Mouse (Mus musculus) testis, adult 2 months (tissue): ENCODE results near the gene Wdr64.

Experiments used
- CTCF ChIP-seq: fragments of 200-500 bp; IDR thresholded peaks from 2 replicates; pipeline ENCODE4 v1.5.1; 2012; ENCODE audit warnings: low read depth, mild to moderate bottlenecking, inconsistent platforms, low read length, moderate library complexity; ENCODE audit not compliant: control insufficient read depth, insufficient read depth, insufficient replicate concordance
- POLR2A ChIP-seq: fragments of 200-500 bp; IDR thresholded peaks from 2 replicates; pipeline ENCODE4 v1.6.1; 2012; ENCODE audit warnings: low read depth, mild to moderate bottlenecking, inconsistent platforms, low read length, moderate library complexity; ENCODE audit not compliant: control insufficient read depth

DNA sequence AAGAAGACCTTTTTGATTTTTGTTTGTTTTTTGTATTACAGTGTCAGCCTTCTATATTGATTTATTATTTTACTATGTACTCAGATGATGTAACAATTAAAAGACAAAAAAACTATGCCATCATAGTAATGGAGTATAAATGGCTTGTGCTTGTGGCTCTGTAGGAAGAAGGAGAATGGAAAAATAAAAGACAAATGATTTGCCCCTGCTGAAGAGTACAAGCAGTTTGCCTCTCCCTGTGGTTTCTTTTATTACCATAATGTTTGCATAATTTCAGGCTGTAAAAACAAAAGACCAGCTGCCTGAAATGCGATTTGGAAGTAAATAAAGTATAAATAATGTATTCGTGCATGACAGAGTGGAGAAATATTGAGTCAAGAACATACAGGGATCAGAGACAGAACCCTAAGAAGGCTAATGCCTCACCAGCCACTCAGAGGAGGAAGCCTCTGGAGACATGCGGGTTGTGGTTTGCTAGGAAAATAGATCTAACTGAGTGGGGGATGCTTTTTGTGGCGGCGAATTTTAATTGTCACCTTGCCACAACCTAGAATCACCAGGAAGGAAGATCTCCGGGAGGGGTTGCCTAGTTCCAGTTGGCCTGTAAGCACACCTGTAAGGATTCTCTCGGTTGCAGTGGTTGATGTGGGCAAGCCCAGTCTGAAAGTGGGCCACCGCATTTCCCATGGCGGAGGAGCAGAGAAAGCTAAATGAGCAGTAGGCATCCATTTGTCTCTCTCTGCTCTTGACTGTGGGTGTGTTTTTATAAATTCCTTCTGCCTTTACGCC, 56.4 kb downstream of the Wdr64 start:
- TF ChIP-seq POLR2A (no peak), CTCF (no peak)
